Mouse (Mus musculus): ENCODE data around the gene Cdkal1.

GRCm38 (mm10) chr13:29779519-29779918, 76.0 kb downstream of the Cdkal1 start:
- TF ChIP-seq CTCF (IDR thresholded peaks at IDR 0.05; ENCODE audit: low read depth): no peak
- no peak for TF ChIP-seq EP300 (IDR thresholded peaks at IDR 0.05; ENCODE audit: low read depth)

Data from liver, postnatal 0 days (tissue).